Mouse (Mus musculus): ENCODE measurements around the gene Bcl9l. TPM values are rescaled to one million over a fixed set of nuclear protein-coding genes. Genes with fewer than 3 reads are reported as not detected.

Gene Bcl9l
- polyA plus RNA-seq, 2 experiments = 20.5 to 41.2 TPM

DNA sequence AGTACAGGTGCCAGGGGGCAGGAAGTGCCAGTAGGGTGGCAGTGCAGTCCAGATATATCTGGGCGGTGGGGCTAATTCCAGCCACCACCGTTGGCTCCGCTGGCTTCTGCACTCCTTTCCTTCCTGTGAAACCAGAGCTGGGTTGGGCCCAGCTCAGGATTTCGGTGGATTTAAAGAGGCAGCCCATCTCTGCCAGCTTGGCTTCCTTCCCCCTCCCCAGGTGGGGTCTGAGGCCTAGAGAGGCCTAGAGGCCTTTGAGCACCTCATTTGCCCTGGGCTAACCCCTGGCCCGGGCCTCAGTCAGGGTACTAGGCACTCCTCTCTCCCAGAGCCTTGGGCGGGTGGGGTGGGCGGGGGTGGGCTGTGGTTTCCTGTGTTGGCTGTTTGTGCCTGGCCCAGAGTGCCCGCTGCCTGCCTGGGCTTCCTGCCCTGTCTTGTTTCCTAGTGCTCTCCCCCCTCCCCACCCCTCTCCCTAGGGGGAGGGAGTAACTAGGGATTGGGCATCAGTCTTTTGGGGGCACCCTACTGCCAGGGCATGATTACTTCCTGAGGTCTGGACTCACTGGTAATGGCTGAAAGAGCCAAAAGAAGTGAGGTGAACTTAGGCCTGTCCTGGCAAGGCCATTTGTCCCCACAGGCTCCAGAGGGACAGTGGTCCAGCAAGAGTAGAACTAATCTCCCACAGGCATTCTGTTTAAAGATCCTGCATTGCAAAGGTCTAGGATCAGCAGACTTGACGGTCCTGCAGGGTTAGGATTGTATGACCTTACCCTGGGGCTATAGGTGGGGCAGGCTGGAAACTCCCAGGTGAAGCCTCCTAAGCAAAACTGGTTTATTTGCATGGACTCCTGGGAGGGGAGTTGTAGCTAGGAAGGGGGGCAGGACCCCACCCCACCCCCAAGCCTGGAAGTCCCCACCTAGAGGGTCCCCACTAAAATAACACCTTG is 12.5 kb downstream of the Bcl9l start:
- DNase-seq (ENCODE audit: low spot score) (no peak), ATAC-seq (ENCODE audit: low FRiP score, low read depth) (no peak)
- Histone ChIP-seq H3K27ac (replicated peaks; ENCODE audit: low read depth, low read length) (peak overlapping the region; percentile 72), H3K27me3 (ENCODE audit: control insufficient read depth, insufficient read depth, low read length) (no peaks in the 10 kb centered on the region), H3K9ac (ENCODE audit: low read depth, low read length, severe bottlenecking) (peak overlapping the region; percentile 8; the same call in 1 of the 2 replicates), H3K4me2 (replicated peaks; ENCODE audit: low read depth, low read length, severe bottlenecking) (peak overlapping the region; percentile 42), H3K36me3 (ENCODE audit: control insufficient read depth, insufficient read depth, low read length) (peaks cover 15% of the 10 kb centered on the region), H3K4me3 (replicated peaks; ENCODE audit: low read length) (peak overlapping the region; percentile 18; the same call in 1 of the 2 replicates), H3K9me3 (ENCODE audit: control insufficient read depth, low read length) (no peaks in the 10 kb centered on the region), H3K4me1 (ENCODE audit: control insufficient read depth, insufficient read depth, low read length) (peaks cover 95% of the 10 kb centered on the region)
- WGBS = 23% methylated on average over 9 of the region's 9 CpGs
- TF ChIP-seq POLR2A (IDR thresholded peaks at IDR 0.05; ENCODE audit: borderline replicate concordance, extremely low read depth, insufficient read depth, insufficient read length) = no peak

- Histone ChIP-seq H3K4me1 (ENCODE audit: control insufficient read depth, insufficient read depth, low read length) (peaks cover 95% of the 10 kb centered on the region), H3K4me2 (replicated peaks; ENCODE audit: low read depth, low read length, severe bottlenecking) (no peak overlapping the region), H3K27me3 (ENCODE audit: control insufficient read depth, insufficient read depth, low read length) (no peaks in the 10 kb centered on the region), H3K36me3 (ENCODE audit: control insufficient read depth, insufficient read depth, low read length) (peaks cover 19% of the 10 kb centered on the region), H3K9ac (ENCODE audit: low read depth, low read length, severe bottlenecking) (no peak overlapping the region), H3K27ac (replicated peaks; ENCODE audit: low read depth, low read length) (0 out of 2 replicates have a peak overlapping the region, but pooled peaks have one; percentile 72), H3K9me3 (ENCODE audit: control insufficient read depth, low read length) (no peaks in the 10 kb centered on the region), H3K4me3 (replicated peaks; ENCODE audit: low read length) (no peak overlapping the region)
- DNase-seq (ENCODE audit: low spot score) (no peak), ATAC-seq (ENCODE audit: low FRiP score, low read depth) (no peak)
- 78% methylated on average over 10 of the region's 10 CpGs for WGBS
- no peak for TF ChIP-seq POLR2A (IDR thresholded peaks at IDR 0.05; ENCODE audit: borderline replicate concordance, extremely low read depth, insufficient read depth, insufficient read length)
These were observed 13.3 kb downstream of the Bcl9l start for GRCm38 (mm10) chr9:44495810-44496344.

DNA sequence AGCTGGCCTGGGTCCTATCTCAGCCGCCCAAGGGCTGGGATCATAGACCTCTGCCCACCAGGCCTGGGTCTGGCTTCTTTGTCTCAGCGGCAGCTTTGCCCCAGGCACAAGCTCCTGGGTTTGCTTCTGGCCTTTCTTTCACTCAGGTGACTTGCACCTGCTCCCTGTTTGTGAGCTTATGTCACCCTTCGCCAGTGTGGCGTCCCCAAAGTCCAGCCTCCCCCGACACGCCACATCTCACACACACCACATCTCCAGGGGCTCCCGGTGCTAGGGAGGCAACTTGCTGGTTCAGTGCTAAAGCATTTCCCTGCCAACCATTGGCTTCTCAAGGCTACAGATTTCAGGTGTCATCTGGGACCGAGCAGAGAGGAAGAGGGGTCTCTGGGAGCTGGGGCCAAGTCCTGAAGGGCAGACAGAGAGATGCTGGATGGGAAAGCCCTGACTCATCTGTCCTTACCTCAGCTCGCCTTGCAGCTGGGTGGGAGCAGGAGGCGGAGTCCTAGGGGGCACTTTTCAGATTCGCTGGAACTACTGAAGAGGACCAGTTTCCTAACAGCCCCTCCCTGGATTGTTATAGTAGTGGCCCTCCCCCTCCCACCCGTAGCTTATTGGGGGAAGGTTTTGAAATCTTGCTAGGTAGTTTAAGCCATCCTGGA is 14.3 kb downstream of the Bcl9l start:
- Histone ChIP-seq H3K9me3 (ENCODE audit: control insufficient read depth, low read length) (no peaks in the 10 kb centered on the region), H3K4me3 (replicated peaks; ENCODE audit: low read length) (no peak overlapping the region), H3K27ac (replicated peaks; ENCODE audit: low read depth, low read length) (peak overlapping the region; percentile 97; the same call in 1 of the 2 replicates), H3K9ac (ENCODE audit: low read depth, low read length, severe bottlenecking) (peak overlapping the region; percentile 29; the same call in 1 of the 2 replicates), H3K27me3 (ENCODE audit: control insufficient read depth, insufficient read depth, low read length) (no peaks in the 10 kb centered on the region), H3K36me3 (ENCODE audit: control insufficient read depth, insufficient read depth, low read length) (peaks cover 22% of the 10 kb centered on the region), H3K4me1 (ENCODE audit: control insufficient read depth, insufficient read depth, low read length) (peaks cover 95% of the 10 kb centered on the region), H3K4me2 (replicated peaks; ENCODE audit: low read depth, low read length, severe bottlenecking) (peak overlapping the region; percentile 91)
- 48% methylated on average over 12 of the region's 12 CpGs for WGBS
- no peak for TF ChIP-seq POLR2A (IDR thresholded peaks at IDR 0.05; ENCODE audit: borderline replicate concordance, extremely low read depth, insufficient read depth, insufficient read length)
- ATAC-seq (ENCODE audit: low FRiP score, low read depth) = no peak
- no peak for DNase-seq (ENCODE audit: low spot score)

DNA sequence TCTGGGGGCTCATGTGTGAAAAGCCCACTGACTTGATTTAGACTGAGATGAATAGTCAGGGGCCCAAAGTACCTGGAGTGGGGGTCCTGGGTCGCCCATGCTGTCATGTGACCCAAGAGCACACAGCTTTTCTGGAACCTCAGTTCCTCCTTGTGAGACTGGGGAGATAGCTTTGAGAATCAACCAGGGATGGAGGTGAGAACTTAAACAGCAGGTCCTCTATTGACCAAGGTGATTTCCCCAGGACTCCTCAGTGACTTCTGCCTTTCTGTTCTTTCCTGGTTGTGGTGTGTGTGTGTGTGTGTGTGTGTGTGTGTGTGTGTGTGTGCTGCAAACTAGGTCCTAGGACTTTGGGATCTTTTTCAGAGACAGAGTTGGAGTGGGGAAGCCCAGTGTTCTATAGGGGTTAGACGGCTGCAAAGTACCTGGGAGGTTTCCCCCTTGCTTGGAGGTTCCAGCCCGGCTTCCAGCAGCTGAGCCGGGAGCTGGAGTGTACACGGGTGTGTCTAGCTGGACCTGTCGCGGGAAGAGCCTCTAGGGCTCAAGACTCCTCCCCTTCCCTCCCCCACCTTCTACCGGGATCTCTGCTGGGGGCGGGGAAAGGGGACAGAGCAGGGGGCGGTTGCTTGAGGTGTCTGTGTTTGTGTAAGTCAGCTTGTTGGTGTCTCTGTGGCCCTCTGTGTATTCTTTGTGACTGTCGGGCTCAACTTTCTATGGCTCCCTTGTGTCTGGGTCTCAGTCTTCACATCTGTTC is 15.2 kb downstream of the Bcl9l start:
- peaks cover 88% of the 10 kb centered on the region for H3K4me1 ChIP-seq (ENCODE audit: control insufficient read depth, insufficient read depth, low read length)
- DNase-seq (ENCODE audit: low spot score) (peak; percentile 72), ATAC-seq (ENCODE audit: low FRiP score, low read depth) (no peak)
- H3K4me2 ChIP-seq (replicated peaks; ENCODE audit: low read depth, low read length, severe bottlenecking) = peak overlapping the region; percentile 91
- H3K27me3 ChIP-seq (ENCODE audit: control insufficient read depth, insufficient read depth, low read length) = no peaks in the 10 kb centered on the region
- peak overlapping the region; percentile 70 for H3K9ac ChIP-seq (ENCODE audit: low read depth, low read length, severe bottlenecking)
- peak overlapping the region; percentile 45 for H3K4me3 ChIP-seq (replicated peaks; ENCODE audit: low read length)
- TF ChIP-seq POLR2A (IDR thresholded peaks at IDR 0.05; ENCODE audit: borderline replicate concordance, extremely low read depth, insufficient read depth, insufficient read length) = no peak
- H3K36me3 ChIP-seq (ENCODE audit: control insufficient read depth, insufficient read depth, low read length) = peaks cover 24% of the 10 kb centered on the region
- H3K9me3 ChIP-seq (ENCODE audit: control insufficient read depth, low read length) = no peaks in the 10 kb centered on the region
- 6% methylated on average over 10 of the region's 11 CpGs for WGBS
- peak overlapping the region; percentile 97 for H3K27ac ChIP-seq (replicated peaks; ENCODE audit: low read depth, low read length)
